Mouse (Mus musculus) lung, postnatal 14 days (tissue): Measurements from ENCODE around the gene Shisa4.

ENCODE experiments used
- DNase-seq: peaks from one replicate; pipeline ENCODE4 v3.0.0; 2021

Gene Shisa4

GRCm38 (mm10) chr1:135374868-135375581 is at the start of gene Shisa4:
Gene Shisa4 (minus strand): TSS chr1:135375237.
- DNase-seq, result peak; percentile 70

DNA sequence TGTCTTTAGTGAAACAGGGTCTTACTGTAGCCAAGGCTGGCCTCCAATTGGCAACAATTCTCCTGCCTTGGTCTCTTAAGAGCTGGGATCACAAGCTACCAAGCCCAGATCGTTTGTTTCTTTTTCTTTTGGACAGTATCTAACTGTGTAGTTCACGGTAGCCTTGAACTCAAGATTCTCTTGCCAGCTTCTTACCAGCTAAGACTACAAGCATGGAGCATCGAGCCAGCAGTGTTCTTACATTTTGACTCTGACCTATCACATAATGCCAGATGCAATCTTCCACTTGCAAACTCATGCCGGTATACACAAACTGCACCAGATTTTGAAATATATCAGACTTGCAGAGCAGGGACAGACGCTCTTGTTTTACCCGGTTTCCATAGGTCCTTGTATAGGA is 47.7 kb upstream of the Shisa4 start:
- no peak for DNase-seq

DNA sequence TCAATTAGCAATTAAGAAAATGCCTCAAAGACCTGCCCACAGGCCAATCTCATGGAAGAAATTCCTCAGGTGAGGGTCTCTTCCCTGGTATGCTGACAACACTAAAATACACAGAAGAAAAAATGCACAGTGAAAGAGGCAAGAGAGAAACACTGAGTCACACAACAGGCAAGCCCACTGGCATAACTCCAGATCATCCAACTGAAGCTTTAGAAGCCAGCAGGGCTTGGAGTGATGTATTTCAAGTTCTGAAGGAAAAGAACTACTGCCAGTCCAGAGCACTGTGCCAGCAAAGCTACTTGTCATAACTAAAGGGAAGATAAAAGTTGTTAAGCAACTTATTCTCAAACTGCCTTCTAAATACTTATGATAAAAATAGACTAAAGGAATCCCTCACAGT is 39.0 kb upstream of the Shisa4 start:
- peak; percentile 33 for DNase-seq

GRCm38 (mm10) chr1:135412130-135412529 is 37.1 kb upstream of the Shisa4 start:
- DNase-seq, result no peak

DNA sequence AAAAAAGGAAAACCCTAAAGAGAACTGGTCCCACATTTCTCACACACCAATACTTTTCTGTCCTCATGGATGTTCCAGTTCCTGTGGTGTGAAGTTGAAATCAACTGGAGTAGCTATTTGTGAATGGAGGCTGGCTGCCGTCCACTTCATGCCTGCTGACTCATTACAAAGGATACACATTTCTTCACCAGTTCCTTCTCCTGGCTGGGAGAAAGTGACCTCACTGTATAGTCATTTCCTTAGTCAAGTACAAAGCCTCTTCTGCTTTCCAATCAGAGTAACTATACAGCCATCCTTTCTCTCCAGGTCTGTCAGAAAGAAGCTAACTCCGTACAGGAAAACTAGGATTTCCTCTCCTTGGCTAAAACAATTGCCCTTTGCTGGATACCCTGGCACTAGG is 35.9 kb upstream of the Shisa4 start:
- peak; percentile 71 for DNase-seq

GRCm38 (mm10) chr1:135408973-135409372 is 33.9 kb upstream of the Shisa4 start:
- DNase-seq, result no peak

GRCm38 (mm10) chr1:135405356-135405755 is 30.3 kb upstream of the Shisa4 start:
- DNase-seq, result no peak

DNA sequence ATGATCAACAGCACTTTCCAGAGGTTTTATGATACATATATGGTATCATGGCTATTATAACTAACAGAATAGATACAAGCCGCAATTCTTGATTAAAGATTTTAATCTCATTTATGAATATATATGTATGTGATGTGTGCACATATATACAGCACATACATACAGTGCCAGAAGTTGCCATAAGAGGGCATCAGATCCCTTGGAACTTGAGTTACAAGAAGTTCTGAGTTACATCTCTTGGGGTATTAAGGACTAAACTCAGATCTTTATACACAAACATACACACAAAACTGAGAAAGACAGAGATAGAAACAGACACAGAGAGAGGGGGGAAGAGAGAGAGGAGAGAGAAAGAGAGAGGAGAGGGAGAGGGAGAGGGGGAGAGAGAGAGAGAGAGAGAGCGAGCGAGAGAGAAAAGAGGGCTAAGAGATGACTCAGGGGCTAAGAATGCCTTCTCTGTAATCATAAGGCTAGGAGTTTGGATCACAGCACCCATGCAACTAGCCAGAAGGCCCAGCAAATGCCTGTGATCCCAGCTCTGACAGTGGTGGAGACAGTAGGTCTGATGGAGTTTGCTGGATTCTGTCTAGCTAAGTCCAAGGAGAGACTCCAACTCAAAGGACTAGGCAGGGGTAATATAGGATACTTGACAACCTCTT is 26.5 kb upstream of the Shisa4 start:
- no peak for DNase-seq

DNA sequence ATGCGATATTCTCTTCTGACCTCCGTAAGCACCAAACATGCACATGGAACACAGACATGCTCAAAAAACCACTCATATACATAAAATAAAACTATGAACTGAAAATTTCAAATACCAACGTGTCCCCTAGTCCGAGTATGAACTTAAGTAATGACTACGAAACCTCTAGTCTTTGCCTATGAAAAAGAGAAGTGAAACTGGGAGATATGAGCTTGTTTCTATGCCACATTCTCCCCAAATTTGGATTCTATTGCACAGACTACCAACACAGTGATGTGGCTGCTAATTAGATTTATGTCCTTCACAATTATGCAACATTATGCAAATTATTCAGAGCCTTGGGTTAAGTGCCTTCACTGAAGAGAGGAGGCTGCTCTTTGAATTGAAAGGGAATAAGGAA is 24.4 kb upstream of the Shisa4 start:
- no peak for DNase-seq

GRCm38 (mm10) chr1:135385161-135385560 is 10.1 kb upstream of the Shisa4 start:
- no peak for DNase-seq

GRCm38 (mm10) chr1:135384171-135384570 is 9.1 kb upstream of the Shisa4 start:
- no peak for DNase-seq

GRCm38 (mm10) chr1:135381560-135381959 is 6.5 kb upstream of the Shisa4 start:
- peak; percentile 33 for DNase-seq

DNA sequence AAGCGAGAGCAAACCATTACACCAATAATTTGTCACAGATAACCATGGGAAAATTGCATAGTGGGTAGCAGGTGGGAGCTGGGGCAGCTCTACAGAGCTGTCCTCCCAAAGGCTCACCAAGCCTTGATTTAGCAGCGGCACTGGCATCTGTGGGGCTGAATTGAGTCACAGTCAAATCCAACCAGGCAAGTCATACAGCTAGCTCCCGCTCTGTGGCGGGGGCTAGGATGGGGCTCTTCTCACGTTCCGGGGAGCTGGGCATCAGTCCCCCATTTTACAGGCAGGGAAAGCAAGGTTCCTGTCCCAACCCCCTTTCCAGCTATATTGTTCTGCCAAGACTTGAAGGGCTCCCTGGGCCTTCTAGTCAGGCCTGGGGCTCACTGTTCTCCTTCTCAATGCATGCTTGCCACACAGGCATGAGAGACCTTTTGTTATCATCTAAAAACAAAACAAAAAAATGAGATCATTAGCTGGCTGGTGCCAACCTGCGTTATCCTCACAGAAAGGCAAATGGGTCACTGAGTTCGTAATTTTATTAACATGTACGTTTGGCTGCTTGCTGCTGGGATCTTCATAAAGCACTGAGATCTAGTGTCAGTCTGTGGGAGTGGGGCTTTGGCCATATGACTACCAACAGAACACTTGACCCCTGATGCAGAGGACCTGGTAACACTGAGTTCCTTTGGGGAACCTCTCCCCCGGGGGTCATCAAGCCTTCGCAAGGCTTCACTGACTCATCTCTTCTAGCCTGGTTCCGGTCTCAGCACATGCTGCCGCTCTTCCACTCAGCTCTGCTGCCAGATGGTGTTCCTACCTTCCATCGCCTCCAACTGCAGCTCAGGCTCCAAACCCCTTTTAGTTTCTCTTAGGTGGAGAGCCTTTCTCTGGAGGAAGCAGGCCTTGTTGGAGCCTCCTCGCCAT is 5.3 kb upstream of the Shisa4 start:
- DNase-seq, result no peak

DNA sequence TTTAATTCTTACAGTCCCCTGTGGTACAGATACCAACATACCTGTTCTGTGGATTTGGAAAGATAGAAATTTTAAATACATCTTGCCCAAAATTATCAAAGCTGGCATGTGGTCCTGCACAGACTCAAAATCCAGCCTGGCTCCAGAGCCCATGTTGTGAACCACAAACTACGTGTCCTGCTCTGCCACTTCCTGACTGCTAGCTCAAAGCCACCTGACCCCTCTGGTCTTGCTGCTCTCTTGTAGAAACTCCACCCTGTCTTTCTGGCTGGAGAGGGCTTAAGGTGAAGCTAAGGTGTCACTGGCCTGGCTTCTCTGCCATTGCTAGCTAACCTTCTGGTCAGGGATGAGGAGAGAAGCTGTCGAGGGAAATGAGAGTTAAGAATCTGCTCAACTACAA is 4.0 kb upstream of the Shisa4 start:
- no peak for DNase-seq

- no peak for DNase-seq
Observed at GRCm38 (mm10) chr1:135378576-135378975, 3.5 kb upstream of the Shisa4 start.

DNA sequence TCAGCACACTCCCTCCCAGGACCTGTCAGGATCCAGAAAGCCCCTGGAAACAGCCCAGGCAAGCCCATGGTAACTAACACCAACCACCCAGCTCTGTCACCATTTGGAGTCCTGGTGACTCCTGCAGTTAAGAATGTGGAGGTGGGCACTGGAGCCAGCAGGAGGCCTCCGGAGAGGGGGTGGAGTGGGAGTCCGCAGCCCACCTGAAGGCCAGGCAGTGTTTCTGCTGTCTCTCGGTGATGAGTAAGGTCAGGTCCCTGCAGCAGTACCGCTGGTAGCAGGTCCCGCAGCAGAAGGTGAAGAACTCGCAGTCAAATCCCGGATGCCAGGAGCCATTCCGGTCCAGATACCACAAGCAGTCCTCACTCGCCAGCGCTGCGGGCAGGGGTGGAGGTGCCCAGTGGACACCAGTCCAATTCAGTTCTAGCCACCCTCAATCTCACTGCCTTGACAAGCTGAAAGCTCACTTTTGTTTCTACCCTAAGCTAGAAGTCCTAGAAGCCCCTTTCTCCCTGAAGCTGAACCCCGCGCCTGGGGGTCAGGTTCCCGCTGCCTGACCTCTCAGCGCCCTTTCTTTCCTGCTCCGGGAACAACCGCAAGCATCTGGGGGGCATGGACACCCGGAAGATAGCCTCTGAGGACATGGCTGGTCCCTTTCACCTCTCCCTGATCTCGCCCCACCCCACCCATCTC is 716 bp downstream of the Shisa4 start:
- no peak for DNase-seq

- no peak for DNase-seq
Observed at GRCm38 (mm10) chr1:135373171-135373677, 1.8 kb downstream of the Shisa4 start.

DNA sequence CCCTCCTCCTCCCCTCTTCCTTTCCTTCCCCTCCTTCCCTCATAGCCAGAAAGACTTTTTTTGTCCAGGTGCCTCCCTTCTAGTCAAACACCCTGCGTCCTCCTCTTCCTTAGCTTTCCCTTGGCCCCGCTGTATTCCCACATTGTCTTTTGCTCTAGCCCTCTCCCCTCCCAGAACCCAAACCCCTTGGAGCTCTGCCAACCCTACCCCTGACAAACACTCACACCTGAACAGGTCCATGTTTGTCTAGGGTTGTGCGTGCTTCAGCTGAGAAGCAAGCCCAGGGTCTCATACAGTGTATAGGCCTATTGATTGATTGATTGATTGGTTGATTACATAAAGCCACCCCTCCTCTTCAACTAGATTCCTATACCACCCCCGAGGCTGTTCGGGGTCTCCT is 5.6 kb downstream of the Shisa4 start:
- DNase-seq, result no peak

- DNase-seq, result peak; percentile 73
Observed at GRCm38 (mm10) chr1:135368982-135369381, 6.1 kb downstream of the Shisa4 start.

- peak; percentile 89 for DNase-seq
Observed at GRCm38 (mm10) chr1:135368245-135368644, 6.8 kb downstream of the Shisa4 start.

DNA sequence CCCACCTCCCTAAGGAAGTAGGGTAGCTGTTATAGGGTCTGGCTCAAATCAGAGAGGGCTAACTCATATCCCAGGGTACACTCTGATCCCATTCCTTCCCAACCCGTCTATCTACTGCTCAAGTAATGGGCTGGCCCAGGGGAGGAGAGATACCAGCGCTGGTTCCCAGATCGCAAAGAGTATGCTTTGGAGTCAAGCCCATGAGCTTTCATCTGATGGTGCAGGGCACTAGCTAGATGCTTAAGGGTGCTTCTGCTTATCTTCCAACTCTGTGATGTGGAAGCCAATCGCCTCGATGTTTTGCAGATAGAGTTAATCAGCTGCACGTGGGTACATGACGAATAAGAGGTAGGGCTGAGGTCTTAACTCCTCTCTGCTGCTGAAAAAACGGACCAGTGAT is 7.4 kb downstream of the Shisa4 start:
- no peak for DNase-seq

GRCm38 (mm10) chr1:135367005-135367404 is 8.0 kb downstream of the Shisa4 start:
- DNase-seq, result no peak

DNA sequence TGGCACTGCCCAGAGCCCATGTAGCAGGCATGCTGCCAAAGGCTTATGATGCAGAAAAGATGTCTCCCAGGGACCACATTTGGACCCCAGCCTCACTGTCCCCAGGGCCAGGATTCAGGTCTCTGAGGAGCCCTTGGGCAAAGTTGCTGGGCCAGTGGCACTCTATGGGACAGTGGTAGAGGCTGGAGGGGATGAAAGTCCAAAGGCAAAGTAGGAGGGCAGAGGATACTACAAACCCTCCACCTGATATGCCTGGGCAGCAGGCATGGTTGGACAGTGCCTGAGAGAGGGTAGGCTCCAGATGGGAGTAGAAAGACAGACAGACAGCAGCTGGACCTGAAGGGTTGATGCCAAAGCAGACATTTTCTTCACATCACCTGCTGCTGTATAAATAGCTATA is 8.7 kb downstream of the Shisa4 start:
- no peak for DNase-seq
